Mouse (Mus musculus): ENCODE data around the gene Fhl4. TPM values are rescaled to one million over a fixed set of nuclear protein-coding genes. Genes with fewer than 3 reads are reported as not detected.

The Fhl4 gene
- total RNA-seq, 2 experiments from 2014 or later, result 1.0 to 1.2 TPM

Other genes starting within 250 kb of the Fhl4 start
- 10 to 100 TPM; 31.9 to 32.4 TPM for gene Ric8b, start 184.9 kb downstream of the Fhl4 start, total RNA-seq (2021)
- gene Tmem263, start 132 bp upstream of the Fhl4 start, total RNA-seq (2021), result 10 to 100 TPM; 28.6 to 30.8 TPM
- gene Mterf2, start 25.5 kb upstream of the Fhl4 start, total RNA-seq (2021), result 10 to 100 TPM; 15.7 to 16.9 TPM
- gene Cry1, start 82.6 kb upstream of the Fhl4 start, total RNA-seq (2021), result 10 to 100 TPM; 11.9 to 12.1 TPM

Measured in layer of hippocampus, postnatal 14 days (tissue).